Mouse (Mus musculus) liver, embryonic 14.5 days (tissue): ENCODE data around the gene Cda. TPM values are rescaled to one million over a fixed set of nuclear protein-coding genes. Genes with fewer than 3 reads are reported as not detected.
A peak's percentile ranks its signal among the peaks of the same experiment; 100 is the strongest.

Experiments
- ATAC-seq: fragments of 200-750 bp; cut with Nextera tagmentation; 2 replicates; pipeline ENCODE4 v1.8.0; 2017; ENCODE audit warnings: moderate number of reproducible peaks, mild to moderate bottlenecking, moderate library complexity; ENCODE audit not compliant: insufficient read depth
- DNase-seq, 3 experiments: peaks; one replicate each; pipeline ENCODE4 v3.0.0-alpha.2; 2012 to 2013; ENCODE audit warnings: low read depth in 3 of 3, low spot score in 3 of 3
- H3K27ac ChIP-seq: fragments of 300-500 bp; sonication (generic); 2 replicates; pipeline ENCODE4 v1.5.1; 2014; ENCODE audit warnings: moderate library complexity, mild to moderate bottlenecking, control low read depth, inconsistent platforms
- H3K27me3 ChIP-seq: fragments of 300-500 bp; sonication (generic); 2 replicates; pipeline ENCODE4 v1.6.1; 2014; ENCODE audit warnings: mild to moderate bottlenecking, low read length, moderate library complexity; ENCODE audit not compliant: control insufficient read depth, insufficient read depth
- H3K36me3 ChIP-seq: fragments of 300-500 bp; sonication (generic); replicated peaks from 2 replicates; pipeline ENCODE4 v1.6.1; 2014; ENCODE audit warnings: low read depth; ENCODE audit not compliant: control insufficient read depth, insufficient read depth
- H3K4me1 ChIP-seq, 2 experiments: fragments of 200-500 bp in 1 of 2; fragments of 300-500 bp in 1 of 2; sonication (generic) in 1 of 2; replicated peaks; 2 replicates each; pipeline ENCODE4 v1.6.1; 2012 to 2014; ENCODE audit warnings: antibody characterized with exemption in 1 of 2, inconsistent platforms in 1 of 2, low read length in 1 of 2; ENCODE audit not compliant: control insufficient read depth in 2 of 2, insufficient read depth in 2 of 2
- H3K4me2 ChIP-seq: fragments of 300-500 bp; sonication (generic); 2 replicates; pipeline ENCODE4 v1.6.1; 2014; ENCODE audit warnings: low read depth, mild to moderate bottlenecking, control low read depth, moderate library complexity
- H3K4me3 ChIP-seq, 2 experiments: fragments of 200-500 bp in 1 of 2; fragments of 300-500 bp in 1 of 2; sonication (generic) in 1 of 2; 2 replicates each; pipeline ENCODE4 v1.5.1; 2012 to 2014; ENCODE audit warnings: low read depth in 2 of 2, low read length in 2 of 2, mild to moderate bottlenecking in 2 of 2, control low read depth in 1 of 2, inconsistent platforms in 1 of 2, moderate library complexity in 1 of 2; ENCODE audit not compliant: insufficient read depth in 1 of 2
- H3K9ac ChIP-seq: fragments of 300-500 bp; sonication (generic); replicated peaks from 2 replicates; pipeline ENCODE4 v1.6.1; 2014; ENCODE audit warnings: mild to moderate bottlenecking, control low read depth, moderate library complexity
- H3K9me3 ChIP-seq: fragments of 300-500 bp; sonication (generic); 2 replicates; pipeline ENCODE4 v1.6.1; 2016; ENCODE audit warnings: low read length, mixed read lengths; ENCODE audit not compliant: control insufficient read depth
- CTCF ChIP-seq: IDR thresholded peaks from 2 replicates; pipeline ENCODE4 v1.5.1; 2016; ENCODE audit warnings: antibody characterized with exemption, low read depth, control low read depth
- EP300 ChIP-seq: IDR thresholded peaks from 2 replicates; pipeline ENCODE4 v1.6.1; 2016; ENCODE audit warnings: antibody characterized with exemption, low read depth
- WGBS: fragments of 180-500 bp; shearing (Covaris S2); extraction: QIAGEN DNeasy Blood & Tissue Kit; methylation state at CpG from one replicate; pipeline ENCODE4 v1.1.7; 2014; ENCODE audit not compliant: insufficient replicate concordance; 5-methylcytosine and 5-hydroxymethylcytosine counted together
- polyA plus RNA-seq, 2 experiments: library from polyadenylated mRNA; depleted of rRNA in 1 of 2; stranded (reverse) in 1 of 2; unstranded in 1 of 2; fragments of >200 nt; fragmentation: Nextera tagmentation in 1 of 2; extraction: Ambion mirVana in 1 of 2; gene quantifications; 2 replicates each; pipeline versions ENCODE4 v1.2.1 to v1.2.3; 2012 to 2014

The Cda gene
- polyA plus RNA-seq, 2 experiments = 2.6 to 3.7 TPM

DNA sequence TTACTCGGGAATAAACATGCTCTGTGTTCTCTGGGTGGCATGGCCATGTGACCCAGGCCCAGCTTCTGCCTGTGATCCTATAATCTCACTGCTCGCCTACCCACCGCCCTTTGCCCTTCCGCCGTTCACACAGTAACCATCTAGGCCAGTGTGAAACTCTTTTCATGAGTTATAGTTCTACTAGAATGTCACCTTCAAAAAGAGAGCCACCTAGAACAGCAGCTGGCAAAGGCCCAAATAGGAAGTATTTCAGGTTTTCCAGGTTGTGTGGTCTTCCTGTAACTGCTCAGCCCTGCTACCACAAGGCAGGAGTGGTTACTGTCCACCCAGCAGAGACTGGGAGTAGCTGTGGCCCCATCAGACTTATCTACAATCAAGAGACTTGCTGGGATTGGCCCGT, 25.0 kb downstream of the Cda start:
- no peaks in the 10 kb centered on the region for H3K27me3 ChIP-seq
- TF ChIP-seq CTCF = no peak
- TF ChIP-seq EP300 = no peak
- H3K9me3 ChIP-seq = no peaks in the 10 kb centered on the region
- peak overlapping the region; percentile 22; the same call in 1 of the 2 replicates for H3K27ac ChIP-seq
- H3K9ac ChIP-seq = no peak overlapping the region
- H3K4me1 ChIP-seq = peaks cover 0 to 5% of the 10 kb centered on the region in 2 experiments; a peak in 2 of 4 replicates
- WGBS = 59% methylated on average over 6 of the region's 6 CpGs
- no peak overlapping the region for H3K4me3 ChIP-seq
- ATAC-seq (peak; percentile 63), DNase-seq (peak in 2 of 3 experiments; percentile 17 to 22)
- H3K4me2 ChIP-seq = no peak overlapping the region
- H3K36me3 ChIP-seq = no peaks in the 10 kb centered on the region

GRCm38 (mm10) chr4:138342048-138342447, 25.7 kb downstream of the Cda start:
- Histone ChIP-seq H3K9me3 (no peaks in the 10 kb centered on the region), H3K4me1 (peaks cover 0 to 5% of the 10 kb centered on the region in 2 experiments; a peak in 2 of 4 replicates), H3K4me3 (no peak overlapping the region), H3K36me3 (no peaks in the 10 kb centered on the region), H3K9ac (no peak overlapping the region), H3K4me2 (no peak overlapping the region), H3K27me3 (no peaks in the 10 kb centered on the region), H3K27ac (no peak overlapping the region)
- TF ChIP-seq CTCF = no peak
- no peak for ATAC-seq
- no peak for DNase-seq
- WGBS = 61% methylated on average over 7 of the region's 7 CpGs

DNA sequence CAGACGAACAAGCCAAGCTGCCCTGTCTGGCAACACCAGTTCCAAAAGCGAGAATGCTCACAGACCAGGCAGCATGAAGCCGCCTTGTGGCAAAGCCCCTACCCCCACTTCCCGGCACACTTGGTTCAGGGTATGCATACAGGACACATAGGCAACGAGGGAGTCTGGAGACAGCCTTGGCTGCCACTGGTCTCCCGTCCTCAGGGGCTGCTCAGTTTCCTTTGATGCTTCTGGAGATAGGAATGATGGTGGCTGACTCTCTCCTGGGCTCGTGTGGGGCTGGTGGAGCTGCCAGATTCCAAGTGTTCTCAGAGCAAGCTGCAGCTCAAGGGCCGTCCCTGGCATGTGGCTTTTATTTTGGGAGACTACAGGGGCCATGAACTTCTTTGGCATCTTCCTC, 26.4 kb downstream of the Cda start:
- ATAC-seq = no peak
- no peak for DNase-seq
- Histone ChIP-seq H3K4me1 (peaks cover 0 to 5% of the 10 kb centered on the region in 2 experiments; a peak in 2 of 4 replicates), H3K36me3 (no peaks in the 10 kb centered on the region), H3K9me3 (no peaks in the 10 kb centered on the region), H3K27ac (no peak overlapping the region), H3K27me3 (no peaks in the 10 kb centered on the region), H3K4me2 (no peak overlapping the region), H3K9ac (no peak overlapping the region), H3K4me3 (no peak overlapping the region)
- 49% methylated on average over 8 of the region's 8 CpGs for WGBS
- TF ChIP-seq CTCF (no peak), EP300 (no peak)

- no peak for ATAC-seq
- no peak overlapping the region for H3K4me2 ChIP-seq
- no peaks in the 10 kb centered on the region for H3K27me3 ChIP-seq
- WGBS = 26% methylated on average over 4 of the region's 4 CpGs
- H3K4me3 ChIP-seq = no peak overlapping the region
- peaks cover 0 to 5% of the 10 kb centered on the region in 2 experiments; a peak in 2 of 4 replicates for H3K4me1 ChIP-seq
- H3K36me3 ChIP-seq = no peaks in the 10 kb centered on the region
- DNase-seq = no peak
- no peak overlapping the region for H3K9ac ChIP-seq
- no peak overlapping the region for H3K27ac ChIP-seq
- TF ChIP-seq EP300 = no peak
- TF ChIP-seq CTCF = peak; percentile 64
- H3K9me3 ChIP-seq = no peaks in the 10 kb centered on the region
Measured at GRCm38 (mm10) chr4:138339963-138340362, 27.8 kb downstream of the Cda start.

GRCm38 (mm10) chr4:138337341-138337740, 30.5 kb downstream of the Cda start:
- no peaks in the 10 kb centered on the region for H3K9me3 ChIP-seq
- no peaks in the 10 kb centered on the region for H3K27me3 ChIP-seq
- ATAC-seq (no peak), DNase-seq (no peak)
- TF ChIP-seq CTCF (no peak), EP300 (no peak)
- no peak overlapping the region for H3K9ac ChIP-seq
- WGBS = 59% methylated on average over 9 of the region's 9 CpGs
- H3K4me3 ChIP-seq = no peak overlapping the region
- H3K36me3 ChIP-seq = no peaks in the 10 kb centered on the region
- no peak overlapping the region for H3K27ac ChIP-seq
- no peak overlapping the region for H3K4me2 ChIP-seq
- no peaks in the 10 kb centered on the region; a peak in 1 of 4 replicates for H3K4me1 ChIP-seq
